9 mouse cellular contexts compared by ENCODE assay signal in the genomic region with DNA sequence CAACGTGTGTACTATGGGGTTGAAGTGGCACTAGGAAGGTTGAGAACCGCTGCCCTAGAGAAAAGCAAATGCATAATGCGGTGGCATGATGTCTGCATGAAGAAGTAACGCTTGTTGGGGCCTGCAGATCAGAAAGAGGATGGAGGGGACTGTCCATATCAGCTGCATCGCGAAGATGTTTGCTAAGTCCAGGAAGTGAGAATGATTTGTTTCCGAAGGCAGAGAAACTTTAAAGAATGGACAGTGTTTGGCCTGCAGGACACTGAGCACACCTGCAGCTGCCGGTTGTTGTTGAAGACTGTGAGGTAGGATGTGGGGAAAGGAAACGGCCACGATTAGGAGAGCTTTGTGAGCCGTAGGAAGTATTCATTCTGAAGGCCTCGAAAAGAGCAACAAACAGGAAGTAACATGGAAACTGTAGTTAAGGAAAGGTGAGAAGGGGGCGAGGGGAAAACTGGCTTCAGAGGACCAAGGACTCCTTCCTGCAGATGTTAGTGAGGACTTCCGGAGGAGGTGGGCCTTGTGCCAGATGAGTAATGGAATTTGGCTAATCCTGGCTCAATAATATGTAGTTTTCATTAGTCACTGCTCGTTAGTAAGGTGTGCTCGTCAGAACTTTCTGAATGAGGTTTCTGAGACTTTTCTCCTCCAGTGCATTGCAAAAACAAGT. TPM values are rescaled to one million over a fixed set of nuclear protein-coding genes. Genes with fewer than 3 reads are reported as not detected.
DNase-seq lines count a peak whose midpoint lies in the region; ATAC-seq and TF ChIP-seq lines count a peak whose summit lies in the region.
"Had no signal": no experiment of that assay in that cellular context is flagged by ENCODE, and none has a peak within 500 bp of the region (broad histone marks: within the 10 kb centered on the region; RNA-seq: fewer than 3 reads in every experiment).

No protein-coding gene starts in this region.

- peak; percentile 21 for DNase-seq in embryonic facial prominence, embryonic 14.5 days (ENCODE audit: low spot score)
- no peak for DNase-seq in embryonic facial prominence, embryonic 10.5 days (ENCODE audit: low spot score)
- DNase-seq in stomach, postnatal 0 days (ENCODE audit: low spot score) = no peak
- DNase-seq in induced T-regulatory cell, adult 2 months (ENCODE audit: low read depth) = peak; percentile 75
- peak; percentile 25 for DNase-seq in splenic B cell, adult 2 months (ENCODE audit: low read depth, low spot score)
- DNase-seq in cerebellum, adult 9-11 months = no peak
- DNase-seq in right cerebral cortex, adult 18-20 months = no peak

- no peak overlapping the region for H3K9ac ChIP-seq in embryonic facial prominence, embryonic 14.5 days (ENCODE audit: low read depth, low read length)
- 0 out of 2 replicates have a peak overlapping the region, but pooled peaks have one; percentile 22 for H3K9ac ChIP-seq in stomach, embryonic 14.5 days (replicated peaks; ENCODE audit: low read depth, low read length)
- H3K9ac ChIP-seq in stomach, postnatal 0 days (ENCODE audit: low read length) = no peak overlapping the region

- H3K4me1 ChIP-seq in embryonic facial prominence, embryonic 14.5 days (ENCODE audit: control insufficient read depth, insufficient read depth, low read length) = no peaks in the 10 kb centered on the region
- H3K4me1 ChIP-seq in embryonic facial prominence, embryonic 10.5 days = peaks cover 21% of the 10 kb centered on the region
- H3K4me1 ChIP-seq in stomach, embryonic 14.5 days (ENCODE audit: control insufficient read depth, insufficient read depth, low read length) = 0 out of 2 replicates have a peak, but pooled peaks cover 4% of the 10 kb centered on the region
- H3K4me1 ChIP-seq in stomach, postnatal 0 days (replicated peaks; ENCODE audit: control insufficient read depth, insufficient read depth) = peaks cover 2% of the 10 kb centered on the region; the same call in 1 of the 2 replicates

- TF ChIP-seq CTCF in stomach, postnatal 0 days (IDR thresholded peaks at IDR 0.05; ENCODE audit: low read depth) = no peak

- H3K9me3 ChIP-seq in embryonic facial prominence, embryonic 14.5 days (ENCODE audit: control insufficient read depth, low read length) = no peaks in the 10 kb centered on the region
- no peaks in the 10 kb centered on the region for H3K9me3 ChIP-seq in embryonic facial prominence, embryonic 10.5 days
- H3K9me3 ChIP-seq in stomach, embryonic 14.5 days (ENCODE audit: control insufficient read depth, low read depth, low read length) = no peaks in the 10 kb centered on the region
- H3K9me3 ChIP-seq in stomach, postnatal 0 days (ENCODE audit: control insufficient read depth, low read length) = no peaks in the 10 kb centered on the region

- 0 out of 2 replicates have a peak, but pooled peaks cover 7% of the 10 kb centered on the region for H3K36me3 ChIP-seq in embryonic facial prominence, embryonic 14.5 days (ENCODE audit: control insufficient read depth, insufficient read depth, low read length)
- peaks cover 10% of the 10 kb centered on the region for H3K36me3 ChIP-seq in embryonic facial prominence, embryonic 10.5 days (replicated peaks)
- H3K36me3 ChIP-seq in stomach, embryonic 14.5 days (ENCODE audit: control insufficient read depth, insufficient read depth, low read length) = no peaks in the 10 kb centered on the region
- no peaks in the 10 kb centered on the region; the same call in 1 of the 2 replicates for H3K36me3 ChIP-seq in stomach, postnatal 0 days (ENCODE audit: control insufficient read depth, insufficient read depth, low read length)
- no peaks in the 10 kb centered on the region for H3K36me3 ChIP-seq in splenic B cell, adult 2 months (ENCODE audit: control insufficient read depth, insufficient read depth, low read length, poor library complexity, severe bottlenecking)

- H3K27ac ChIP-seq in embryonic facial prominence, embryonic 14.5 days (replicated peaks; ENCODE audit: low read depth, low read length) = no peak overlapping the region
- no peak overlapping the region for H3K27ac ChIP-seq in embryonic facial prominence, embryonic 10.5 days (replicated peaks)
- H3K27ac ChIP-seq in stomach, embryonic 14.5 days (ENCODE audit: low read length) = peak overlapping the region; percentile 80; the same call in 1 of the 2 replicates
- no peak overlapping the region; the same call in 1 of the 2 replicates for H3K27ac ChIP-seq in stomach, postnatal 0 days (replicated peaks)

- H3K27me3 ChIP-seq in embryonic facial prominence, embryonic 14.5 days (replicated peaks; ENCODE audit: control insufficient read depth, insufficient read depth, low read length) = no peaks in the 10 kb centered on the region
- no peaks in the 10 kb centered on the region for H3K27me3 ChIP-seq in embryonic facial prominence, embryonic 10.5 days (replicated peaks; ENCODE audit: low read depth, poor library complexity, severe bottlenecking)
- no peaks in the 10 kb centered on the region for H3K27me3 ChIP-seq in stomach, embryonic 14.5 days (ENCODE audit: control insufficient read depth, insufficient read depth, low read length)
- no peaks in the 10 kb centered on the region for H3K27me3 ChIP-seq in stomach, postnatal 0 days (ENCODE audit: control insufficient read depth, insufficient read depth, low read length)
- no peaks in the 10 kb centered on the region for H3K27me3 ChIP-seq in splenic B cell, adult 2 months (ENCODE audit: control insufficient read depth, insufficient read depth, low read length, poor library complexity, severe bottlenecking)

- no peak overlapping the region for H3K4me3 ChIP-seq in embryonic facial prominence, embryonic 14.5 days (ENCODE audit: low read depth, low read length)
- no peak overlapping the region for H3K4me3 ChIP-seq in embryonic facial prominence, embryonic 10.5 days
- no peak overlapping the region for H3K4me3 ChIP-seq in stomach, embryonic 14.5 days (ENCODE audit: low read depth, low read length)
- no peak overlapping the region for H3K4me3 ChIP-seq in stomach, postnatal 0 days (ENCODE audit: low read depth, low read length)

- WGBS in embryonic facial prominence, embryonic 14.5 days = 76% methylated on average over 16 of the region's 16 CpGs
- WGBS in embryonic facial prominence, embryonic 10.5 days = 84% methylated on average over 16 of the region's 16 CpGs
- 75% methylated on average over 16 of the region's 16 CpGs for WGBS in stomach, embryonic 14.5 days
- WGBS in stomach, postnatal 0 days = 61% methylated on average over 16 of the region's 16 CpGs

- no peak for TF ChIP-seq EP300 in stomach, postnatal 0 days (optimal IDR thresholded peaks at IDR 0.05)

- H3K4me2 ChIP-seq in embryonic facial prominence, embryonic 14.5 days (ENCODE audit: low read depth, low read length) = no peak overlapping the region
- H3K4me2 ChIP-seq in stomach, embryonic 14.5 days (replicated peaks; ENCODE audit: low read depth, low read length) = no peak overlapping the region
- H3K4me2 ChIP-seq in stomach, postnatal 0 days (replicated peaks; ENCODE audit: low read depth) = no peak overlapping the region

- ATAC-seq in embryonic facial prominence, embryonic 14.5 days (ENCODE audit: low read depth) = no peak
- no peak for ATAC-seq in stomach, embryonic 14.5 days (ENCODE audit: insufficient number of reproducible peaks, insufficient read depth, low FRiP score, low read depth)
- ATAC-seq in stomach, postnatal 0 days (ENCODE audit: low FRiP score, low TSS enrichment) = no peak

RNA-seq across cellular contexts. Expression of gene Zfp3, which starts 1.9 kb away (rescaled TPM):
- 7.0 and 7.3 TPM in 2 replicates for polyA plus RNA-seq in embryonic facial prominence, embryonic 14.5 days (2014; fragmentation: Nextera tagmentation; extraction: Ambion mirVana)
- 4.7 and 5.7 TPM in 2 replicates for polyA plus RNA-seq in embryonic facial prominence, embryonic 10.5 days (2016; fragmentation: Nextera tagmentation; extraction: Ambion mirVana)
- 4.5 and 7.0 TPM in 2 replicates for polyA plus RNA-seq in stomach, embryonic 14.5 days (2014; fragmentation: Nextera tagmentation; extraction: Ambion mirVana)
- 3.4 and 3.8 TPM in 2 replicates for polyA plus RNA-seq in stomach, postnatal 0 days (2015; fragmentation: Nextera tagmentation; extraction: Ambion mirVana)

RNA-seq across cellular contexts. Expression of gene Scimp, which starts 46.5 kb away (rescaled TPM):
- 0.50 and 0.83 TPM in 2 replicates for polyA plus RNA-seq in embryonic facial prominence, embryonic 14.5 days (2014; fragmentation: Nextera tagmentation; extraction: Ambion mirVana)
- polyA plus RNA-seq in embryonic facial prominence, embryonic 10.5 days (2016; fragmentation: Nextera tagmentation; extraction: Ambion mirVana) = not detected in 2 replicates
- 0.59 and 0.87 TPM in 2 replicates for polyA plus RNA-seq in stomach, embryonic 14.5 days (2014; fragmentation: Nextera tagmentation; extraction: Ambion mirVana)
- polyA plus RNA-seq in stomach, postnatal 0 days (2015; fragmentation: Nextera tagmentation; extraction: Ambion mirVana) = 0.57 and 0.63 TPM in 2 replicates
- polyA plus RNA-seq: C2C12 had no signal

Comparison
In these comparisons a context has a peak if more than half of its experiments do, and no peak if none do; other contexts are left out.
1. DNase-seq: peak in embryonic facial prominence, embryonic 14.5 days (single experiment), induced T-regulatory cell, adult 2 months (single experiment) and splenic B cell, adult 2 months (single experiment); none in embryonic facial prominence, embryonic 10.5 days (single experiment), stomach, postnatal 0 days (single experiment), cerebellum, adult 9-11 months (single experiment) and right cerebral cortex, adult 18-20 months (single experiment).